In the genomic region with DNA sequence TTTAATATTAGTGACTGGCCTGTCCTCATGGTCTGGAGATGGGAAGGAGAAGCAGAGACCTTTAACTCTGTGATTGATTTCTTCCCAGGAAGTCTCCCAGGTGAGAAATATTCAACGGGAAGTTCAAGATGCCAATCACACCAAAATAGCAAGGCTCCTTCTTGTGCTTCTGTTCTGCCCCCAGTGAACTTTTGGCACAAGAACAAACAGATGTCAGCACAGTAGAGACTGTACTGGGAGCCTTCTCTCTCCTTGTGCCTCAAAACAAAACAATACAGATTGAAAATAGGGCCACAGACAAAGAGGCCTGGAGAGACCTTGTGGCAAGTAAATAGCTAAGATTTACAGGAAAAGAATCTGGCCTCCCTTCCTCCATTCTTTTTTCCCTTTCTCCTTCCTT, we compare ENCODE assay signal across 18 mouse cellular contexts.
DNase-seq lines count a peak whose midpoint lies in the region; ATAC-seq and TF ChIP-seq lines count a peak whose summit lies in the region.
"Had no signal": no experiment of that assay in that cellular context is flagged by ENCODE, and none has a peak within 500 bp of the region (broad histone marks: within the 10 kb centered on the region; RNA-seq: fewer than 3 reads in every experiment).

No protein-coding gene starts in this region.

- no peaks in the 10 kb centered on the region for H3K9me3 ChIP-seq in heart, embryonic 15.5 days (replicated peaks)
- H3K9me3 ChIP-seq: hindbrain, embryonic 10.5 days; limb, embryonic 12.5 days; liver, embryonic 12.5 days had no signal

- H3K27me3 ChIP-seq in heart, embryonic 15.5 days: no peaks in the 10 kb centered on the region
- H3K27me3 ChIP-seq: CH12.LX; limb, embryonic 12.5 days; liver, embryonic 12.5 days had no signal

- H3K9ac ChIP-seq in heart, embryonic 15.5 days: no peak overlapping the region
- H3K9ac ChIP-seq: forebrain, postnatal 0 days; limb, embryonic 12.5 days; liver, embryonic 12.5 days had no signal

- no peak for ATAC-seq in heart, embryonic 15.5 days (replicated peaks; ENCODE audit: insufficient number of reproducible peaks, insufficient read depth, low FRiP score, low read depth)
- ATAC-seq: forebrain, postnatal 0 days; liver, embryonic 12.5 days had no signal

- no peak overlapping the region for H3K4me3 ChIP-seq in heart, embryonic 15.5 days
- H3K4me3 ChIP-seq in layer of hippocampus, adult 2 months: no peak overlapping the region
- H3K4me3 ChIP-seq: hindbrain, embryonic 10.5 days; limb, embryonic 12.5 days; liver, embryonic 12.5 days had no signal

- H3K36me3 ChIP-seq in heart, embryonic 15.5 days: no peaks in the 10 kb centered on the region
- H3K36me3 ChIP-seq: hindbrain, embryonic 10.5 days; limb, embryonic 12.5 days; liver, embryonic 12.5 days had no signal

- TF ChIP-seq CTCF in layer of hippocampus, adult 2 months (conservative IDR thresholded peaks at IDR 0.05): no peak

- WGBS in heart, embryonic 15.5 days: 13% methylated on average over 1 of the region's 1 CpGs

- peaks cover 6% of the 10 kb centered on the region for H3K4me1 ChIP-seq in heart, embryonic 15.5 days (replicated peaks)
- H3K4me1 ChIP-seq: hindbrain, embryonic 10.5 days; limb, embryonic 12.5 days; liver, embryonic 12.5 days had no signal

- peak overlapping the region; percentile 33; the same call in 1 of the 2 replicates for H3K27ac ChIP-seq in heart, embryonic 15.5 days
- peak overlapping the region; percentile 28; the same call in 1 of the 2 replicates for H3K27ac ChIP-seq in layer of hippocampus, adult 2 months
- H3K27ac ChIP-seq: hindbrain, embryonic 10.5 days; limb, embryonic 12.5 days; liver, embryonic 12.5 days had no signal

- peak; percentile 58 for DNase-seq in cerebellum, adult 9-10 months
- DNase-seq in cerebellum, postnatal 36 days: no peak
- no peak for DNase-seq in heart, adult 8-10 months (ENCODE audit: low spot score)
- no peak for DNase-seq in layer of hippocampus, adult 2 months (ENCODE audit: low spot score in 2 of 2)
- no peak for DNase-seq in layer of hippocampus, postnatal 10 days (ENCODE audit: low spot score in 2 of 2)
- DNase-seq in adrenal gland, postnatal 10 days: no peak
- DNase-seq: adrenal gland, postnatal 25 days; forebrain, postnatal 0 days; lung, adult 2 months; lung, postnatal 4 days; right cerebral cortex, postnatal 14 days; spleen, adult 18-20 months; thymus, postnatal 25 days had no signal

- no peak overlapping the region for H3K4me2 ChIP-seq in heart, embryonic 15.5 days
- H3K4me2 ChIP-seq: limb, embryonic 12.5 days; liver, embryonic 12.5 days had no signal
